Mouse (Mus musculus): ENCODE results near the gene Galnt17.

- no peak for TF ChIP-seq CTCF (IDR thresholded peaks at IDR 0.05; ENCODE audit: low read depth, low read length)
- no peak for TF ChIP-seq POLR2A (IDR thresholded peaks at IDR 0.05; ENCODE audit: insufficient read depth, low read length)
Observed at GRCm38 (mm10) chr5:131184566-131184965, 123.7 kb downstream of the Galnt17 start.
